Mouse (Mus musculus): ENCODE measurements around the gene Kif22. TPM values are rescaled to one million over a fixed set of nuclear protein-coding genes. Genes with fewer than 3 reads are reported as not detected.
A peak's percentile ranks its signal among the peaks of the same experiment; 100 is the strongest.

Kif22 gene
- polyA plus RNA-seq, 1 experiment from 2014 or later: 145 TPM

GRCm38 (mm10) chr7:127011717-127012116 is 30.6 kb downstream of the Kif22 start:
- no peak for DNase-seq (ENCODE audit: low spot score)
- H3K27me3 ChIP-seq (ENCODE audit: insufficient read depth, poor library complexity, severe bottlenecking): no peaks in the 10 kb centered on the region
- H3K4me1 ChIP-seq: peaks cover 48% of the 10 kb centered on the region
- H3K9me3 ChIP-seq: no peaks in the 10 kb centered on the region
- WGBS: 76% methylated on average over 2 of the region's 2 CpGs
- no peak overlapping the region for H3K27ac ChIP-seq
- peaks cover 33% of the 10 kb centered on the region for H3K36me3 ChIP-seq
- no peak overlapping the region for H3K4me3 ChIP-seq

GRCm38 (mm10) chr7:127011051-127011450 is 31.2 kb downstream of the Kif22 start:
- no peak overlapping the region for H3K4me3 ChIP-seq
- H3K27ac ChIP-seq: no peak overlapping the region
- H3K4me1 ChIP-seq: peaks cover 49% of the 10 kb centered on the region
- H3K36me3 ChIP-seq: peaks cover 33% of the 10 kb centered on the region
- no peak for DNase-seq (ENCODE audit: low spot score)
- 94% methylated on average over 2 of the region's 2 CpGs for WGBS
- H3K27me3 ChIP-seq (ENCODE audit: insufficient read depth, poor library complexity, severe bottlenecking): no peaks in the 10 kb centered on the region
- H3K9me3 ChIP-seq: no peaks in the 10 kb centered on the region

DNA sequence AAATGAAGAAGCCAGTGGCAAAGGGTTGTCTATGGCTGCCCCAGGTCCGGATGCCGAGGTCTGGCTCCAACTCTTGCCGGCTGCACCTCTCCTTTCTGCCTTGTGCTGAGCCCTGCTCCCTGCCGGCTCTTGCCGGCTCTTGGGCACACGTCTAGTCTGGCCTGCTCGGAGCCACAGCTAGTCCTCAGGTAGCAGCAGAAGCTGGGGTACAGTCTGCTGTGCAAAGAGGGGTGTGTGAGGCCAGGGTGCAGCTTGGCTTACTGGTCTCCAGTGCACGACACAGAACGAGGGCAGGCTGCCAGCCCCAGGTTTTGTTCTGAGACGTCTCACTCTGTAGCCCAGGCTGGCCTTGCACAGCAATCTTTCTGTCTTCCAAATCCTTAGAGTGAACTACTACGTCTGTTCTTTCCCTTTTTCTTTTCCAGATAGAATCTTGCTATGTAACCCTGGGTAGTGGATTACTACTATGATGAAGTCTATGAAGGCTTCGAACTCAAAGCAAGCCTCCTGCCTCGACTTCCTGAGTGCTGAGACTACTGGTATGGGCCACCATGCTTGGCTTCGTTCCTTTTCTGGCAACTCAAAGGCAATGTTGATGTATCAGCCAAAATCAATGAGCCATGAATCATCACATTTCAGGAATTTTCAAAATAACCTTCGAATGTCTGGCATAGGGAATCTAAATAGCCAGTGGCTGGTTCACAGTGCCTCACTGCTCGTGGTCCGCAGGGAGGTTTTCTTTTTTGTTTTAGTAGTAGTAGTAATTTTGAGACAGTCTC is 32.8 kb downstream of the Kif22 start:
- Histone ChIP-seq H3K9me3 (no peaks in the 10 kb centered on the region), H3K27ac (peak overlapping the region; percentile 57), H3K4me1 (peaks cover 37% of the 10 kb centered on the region), H3K36me3 (peaks cover 21% of the 10 kb centered on the region), H3K27me3 (ENCODE audit: insufficient read depth, poor library complexity, severe bottlenecking) (no peaks in the 10 kb centered on the region), H3K4me3 (no peak overlapping the region)
- 82% methylated on average over 17 of the region's 17 CpGs for WGBS
- no peak for DNase-seq (ENCODE audit: low spot score)

DNA sequence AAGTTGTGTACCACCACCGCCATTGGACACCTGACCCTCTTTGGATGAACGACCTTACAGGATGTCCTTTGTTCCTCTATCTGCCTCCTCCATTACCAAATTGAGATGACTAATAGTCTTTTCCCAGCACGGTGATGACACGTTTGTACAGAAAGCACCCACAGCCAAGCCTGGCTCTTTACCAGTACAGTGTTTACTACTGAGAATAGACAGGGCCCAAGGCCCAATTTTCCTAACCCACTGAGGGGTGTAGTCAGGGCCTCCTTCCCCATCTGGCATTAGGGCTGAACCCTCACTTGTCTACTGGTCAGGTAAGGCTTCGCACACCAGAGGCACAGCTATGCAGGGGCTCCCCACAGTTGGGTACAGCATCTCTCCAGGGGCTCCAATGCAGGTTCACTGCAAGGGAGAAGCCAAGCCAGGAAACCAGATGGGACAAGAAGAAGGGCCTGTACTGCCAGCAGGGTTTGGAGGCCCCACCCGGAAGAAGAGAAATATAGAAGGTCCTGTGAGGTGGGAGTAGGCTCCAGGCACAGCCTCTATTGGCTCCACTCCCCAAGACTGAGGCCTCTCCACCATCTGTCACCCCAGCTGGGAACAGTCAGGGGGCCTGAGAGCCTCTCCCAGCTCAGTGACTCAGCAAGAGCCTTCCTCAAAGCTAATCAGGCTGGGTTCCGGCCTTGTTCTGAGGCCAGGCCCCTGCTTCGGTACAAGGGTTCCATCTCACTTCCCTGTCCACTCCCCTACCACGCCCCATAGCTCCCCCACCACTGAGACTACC is 33.8 kb downstream of the Kif22 start:
- 36% methylated on average over 9 of the region's 9 CpGs for WGBS
- H3K4me3 ChIP-seq: no peak overlapping the region

GRCm38 (mm10) chr7:127007313-127008024 is 34.8 kb downstream of the Kif22 start:
- H3K27ac ChIP-seq: no peak overlapping the region
- no peak for DNase-seq (ENCODE audit: low spot score)
- H3K4me3 ChIP-seq: no peak overlapping the region
- H3K36me3 ChIP-seq: peaks cover 3% of the 10 kb centered on the region
- H3K9me3 ChIP-seq: no peaks in the 10 kb centered on the region
- H3K4me1 ChIP-seq: peaks cover 20% of the 10 kb centered on the region
- H3K27me3 ChIP-seq (ENCODE audit: insufficient read depth, poor library complexity, severe bottlenecking): no peaks in the 10 kb centered on the region
- 83% methylated on average over 6 of the region's 6 CpGs for WGBS

More for the DNA sequence above, 33.8 kb downstream of the Kif22 start:
- Histone ChIP-seq H3K36me3 (peaks cover 12% of the 10 kb centered on the region), H3K27me3 (ENCODE audit: insufficient read depth, poor library complexity, severe bottlenecking) (no peaks in the 10 kb centered on the region), H3K4me1 (peaks cover 27% of the 10 kb centered on the region), H3K9me3 (no peaks in the 10 kb centered on the region), H3K27ac (peak overlapping the region; percentile 57)
- DNase-seq (ENCODE audit: low spot score): peak; percentile 93

DNA sequence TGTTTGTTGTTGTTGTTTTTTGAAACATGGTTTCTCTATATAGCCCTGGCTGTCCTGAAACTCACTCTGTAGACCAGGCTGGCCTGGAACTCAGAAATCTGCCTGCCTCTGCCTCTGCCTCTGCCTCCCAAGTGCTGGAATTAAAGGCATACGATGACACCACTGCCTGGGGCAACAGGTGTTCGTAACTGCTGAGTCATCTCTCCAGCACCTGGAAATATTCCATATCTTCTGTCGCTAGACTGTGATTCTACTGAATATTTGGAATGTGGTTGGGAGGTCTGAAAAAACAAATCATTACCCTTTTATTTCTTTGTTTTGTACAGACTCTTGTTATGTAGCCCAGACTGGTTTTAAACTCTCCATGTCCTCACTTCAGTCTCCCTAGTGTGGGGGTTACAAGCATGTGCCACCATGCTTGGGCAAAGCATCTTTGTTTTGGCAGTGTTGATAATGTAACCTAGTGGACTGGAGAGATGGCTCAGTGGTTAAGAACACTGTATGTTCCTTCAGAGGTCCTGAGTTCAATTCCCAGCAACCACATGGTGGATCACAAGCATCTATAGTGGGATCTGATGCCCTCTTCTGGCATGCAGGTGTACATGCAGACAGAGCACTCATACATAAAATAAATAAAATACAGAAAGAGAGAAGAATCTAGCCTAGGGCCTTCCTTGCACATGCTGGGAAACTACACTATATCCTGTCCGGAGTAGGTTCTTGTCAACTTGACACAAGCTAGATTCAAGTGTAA is 38.0 kb downstream of the Kif22 start:
- Histone ChIP-seq H3K9me3 (no peaks in the 10 kb centered on the region), H3K4me1 (peaks cover 18% of the 10 kb centered on the region), H3K36me3 (0 out of 2 replicates have a peak, but pooled peaks cover 3% of the 10 kb centered on the region), H3K4me3 (no peak overlapping the region), H3K27ac (no peak overlapping the region), H3K27me3 (ENCODE audit: insufficient read depth, poor library complexity, severe bottlenecking) (no peaks in the 10 kb centered on the region)
- DNase-seq (ENCODE audit: low spot score): no peak
- WGBS: 79% methylated on average over 4 of the region's 4 CpGs

- Histone ChIP-seq H3K27me3 (ENCODE audit: insufficient read depth, poor library complexity, severe bottlenecking) (no peaks in the 10 kb centered on the region), H3K36me3 (0 out of 2 replicates have a peak, but pooled peaks cover 3% of the 10 kb centered on the region), H3K9me3 (no peaks in the 10 kb centered on the region), H3K4me3 (no peak overlapping the region), H3K4me1 (peaks cover 12% of the 10 kb centered on the region), H3K27ac (no peak overlapping the region)
- WGBS: 86% methylated on average over 5 of the region's 5 CpGs
- no peak for DNase-seq (ENCODE audit: low spot score)
These were observed 38.7 kb downstream of the Kif22 start for GRCm38 (mm10) chr7:127003620-127004019.

- WGBS: 68% methylated on average over 10 of the region's 10 CpGs
- Histone ChIP-seq H3K4me1 (no peaks in the 10 kb centered on the region), H3K27ac (no peak overlapping the region), H3K36me3 (peaks cover 10% of the 10 kb centered on the region; the same call in 1 of the 2 replicates), H3K27me3 (ENCODE audit: insufficient read depth, poor library complexity, severe bottlenecking) (no peaks in the 10 kb centered on the region), H3K9me3 (no peaks in the 10 kb centered on the region), H3K4me3 (no peak overlapping the region)
- DNase-seq (ENCODE audit: low spot score): no peak
These were observed 42.7 kb downstream of the Kif22 start for GRCm38 (mm10) chr7:126999568-126999967.

DNA sequence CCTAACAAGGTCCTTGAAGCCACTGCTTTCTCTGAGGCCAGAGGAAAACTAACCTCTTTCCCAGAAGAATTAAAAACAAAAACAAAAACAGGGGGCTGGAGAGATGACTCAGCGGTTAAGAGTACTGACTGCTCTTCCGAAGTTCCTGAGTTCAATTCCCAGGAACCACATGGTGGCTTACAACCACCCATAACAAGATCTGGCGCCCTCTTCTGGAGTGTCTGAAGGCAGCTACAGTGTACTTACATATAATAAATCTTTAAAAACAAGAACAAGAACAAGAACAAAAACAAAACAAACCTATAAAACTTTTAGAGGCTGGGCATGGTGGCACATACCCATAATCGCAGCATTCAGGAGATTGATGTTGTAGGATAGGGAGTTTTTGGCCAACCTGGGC is 45.8 kb downstream of the Kif22 start:
- 79% methylated on average over 4 of the region's 4 CpGs for WGBS
- no peaks in the 10 kb centered on the region for H3K9me3 ChIP-seq

GRCm38 (mm10) chr7:126988816-126989215 is 53.5 kb downstream of the Kif22 start:
- peaks cover 19% of the 10 kb centered on the region; the same call in 1 of the 2 replicates for H3K27me3 ChIP-seq (ENCODE audit: insufficient read depth, poor library complexity, severe bottlenecking)
- no peak for DNase-seq (ENCODE audit: low spot score)
- H3K4me1 ChIP-seq: 0 out of 2 replicates have a peak, but pooled peaks cover 12% of the 10 kb centered on the region
- peaks cover 6% of the 10 kb centered on the region; the same call in 1 of the 2 replicates for H3K36me3 ChIP-seq
- H3K9me3 ChIP-seq: no peaks in the 10 kb centered on the region
- H3K4me3 ChIP-seq: no peak overlapping the region
- WGBS: 66% methylated on average over 8 of the region's 8 CpGs
- no peak overlapping the region for H3K27ac ChIP-seq

More for the DNA sequence above, 45.8 kb downstream of the Kif22 start:
- Histone ChIP-seq H3K4me1 (no peaks in the 10 kb centered on the region), H3K36me3 (peaks cover 9% of the 10 kb centered on the region; the same call in 1 of the 2 replicates), H3K27ac (no peak overlapping the region), H3K4me3 (no peak overlapping the region), H3K27me3 (ENCODE audit: insufficient read depth, poor library complexity, severe bottlenecking) (no peaks in the 10 kb centered on the region)
- no peak for DNase-seq (ENCODE audit: low spot score)

DNA sequence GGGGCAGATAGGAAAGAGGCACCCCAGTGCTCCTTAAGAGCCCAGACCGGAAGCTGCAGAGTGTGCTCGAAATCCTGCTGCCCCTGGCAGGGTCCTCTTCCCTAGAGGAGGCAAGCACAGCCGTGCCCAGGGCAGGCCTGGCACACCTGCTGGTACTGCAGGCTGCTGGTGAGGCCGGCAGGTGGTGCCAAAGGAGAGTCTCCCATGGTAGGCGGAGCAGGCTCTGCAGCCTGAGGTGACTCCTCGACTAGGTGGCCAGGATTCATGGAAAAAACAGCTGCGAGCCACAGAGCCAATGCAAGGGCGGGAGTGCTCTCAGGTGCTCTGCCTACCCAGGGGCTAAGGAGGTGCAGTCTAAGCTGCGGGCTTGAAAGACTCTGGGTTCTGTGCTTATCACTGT is 56.0 kb downstream of the Kif22 start:
- H3K4me1 ChIP-seq: 0 out of 2 replicates have a peak, but pooled peaks cover 12% of the 10 kb centered on the region
- H3K4me3 ChIP-seq: no peak overlapping the region
- WGBS: 37% methylated on average over 9 of the region's 9 CpGs
- peaks cover 6% of the 10 kb centered on the region; the same call in 1 of the 2 replicates for H3K36me3 ChIP-seq
- H3K9me3 ChIP-seq: no peaks in the 10 kb centered on the region
- H3K27ac ChIP-seq: no peak overlapping the region
- peaks cover 19% of the 10 kb centered on the region; the same call in 1 of the 2 replicates for H3K27me3 ChIP-seq (ENCODE audit: insufficient read depth, poor library complexity, severe bottlenecking)
- no peak for DNase-seq (ENCODE audit: low spot score)
